22 mouse cellular contexts compared by ENCODE assay signal in genomic region chr7:117911062-117911461, GRCm38 (mm10).
"Had no signal": no experiment of that assay in that cellular context is flagged by ENCODE, and none has a peak within 500 bp of the region (broad histone marks: within the 10 kb centered on the region; RNA-seq: fewer than 3 reads in every experiment).

No protein-coding gene starts in this region.

- ATAC-seq: hindbrain, embryonic 16.5 days; hindbrain, postnatal 0 days; inflammation-experienced regulatory T-cells, adult 6 months; intestine, embryonic 15.5 days; intestine, embryonic 16.5 days; intestine, postnatal 0 days had no signal

- DNase-seq: heart, postnatal 10 days; heart, postnatal 14 days; heart, postnatal 36 days; heart, postnatal 4 days; kidney, adult 11 months; kidney, adult 18-20 months; kidney, adult 2 months; kidney, adult 8-10 months; kidney, adult 9 months; kidney, postnatal 10 days; kidney, postnatal 14 days; kidney, postnatal 25 days; kidney, postnatal 36 days; kidney, postnatal 4 days; layer of hippocampus, adult 9-11 months; layer of hippocampus, postnatal 36 days had no signal
